Mouse (Mus musculus) embryonic facial prominence, embryonic 14.5 days (tissue): ENCODE measurements around the gene Tsr1. TPM values are rescaled to one million over a fixed set of nuclear protein-coding genes. Genes with fewer than 3 reads are reported as not detected.

ENCODE experiments used
- ATAC-seq: fragments of 200-750 bp; cut with Nextera tagmentation; 2 replicates; pipeline ENCODE4 v1.8.0; 2017; ENCODE audit warnings: low read depth, moderate number of reproducible peaks, moderate TSS enrichment
- DNase-seq: peaks from one replicate; pipeline ENCODE4 v3.0.0-alpha.2; 2015; ENCODE audit warnings: low spot score
- H3K27ac ChIP-seq: fragments of 300-500 bp; sonication (generic); replicated peaks from 2 replicates; pipeline ENCODE4 v1.5.1; 2014; ENCODE audit warnings: low read depth, mild to moderate bottlenecking, low read length, moderate library complexity
- H3K27me3 ChIP-seq: fragments of 300-500 bp; sonication (generic); replicated peaks from 2 replicates; pipeline ENCODE4 v1.6.1; 2014; ENCODE audit warnings: low read length; ENCODE audit not compliant: control insufficient read depth, insufficient read depth
- H3K36me3 ChIP-seq: fragments of 300-500 bp; sonication (generic); 2 replicates; pipeline ENCODE4 v1.6.1; 2014; ENCODE audit warnings: low read length, mixed read lengths; ENCODE audit not compliant: control insufficient read depth, insufficient read depth
- H3K4me1 ChIP-seq: fragments of 300-500 bp; sonication (generic); 2 replicates; pipeline ENCODE4 v1.6.1; 2014; ENCODE audit warnings: antibody characterized with exemption, low read length; ENCODE audit not compliant: control insufficient read depth, insufficient read depth
- H3K4me2 ChIP-seq: fragments of 300-500 bp; sonication (generic); 2 replicates; pipeline ENCODE4 v1.6.1; 2014; ENCODE audit warnings: low read depth, mild to moderate bottlenecking, low read length, moderate library complexity, mixed read lengths
- H3K4me3 ChIP-seq: fragments of 300-500 bp; sonication (generic); 2 replicates; pipeline ENCODE4 v1.5.1; 2014; ENCODE audit warnings: low read depth, mild to moderate bottlenecking, low read length
- H3K9ac ChIP-seq: fragments of 300-500 bp; sonication (generic); 2 replicates; pipeline ENCODE4 v1.6.1; 2014; ENCODE audit warnings: low read depth, mild to moderate bottlenecking, low read length, moderate library complexity, mixed read lengths
- H3K9me3 ChIP-seq: fragments of 300-500 bp; sonication (generic); 2 replicates; pipeline ENCODE4 v1.6.1; 2016; ENCODE audit warnings: low read length; ENCODE audit not compliant: control insufficient read depth
- WGBS: fragments of 180-500 bp; shearing (Covaris S2); extraction: QIAGEN DNeasy Blood & Tissue Kit; methylation state at CpG from one replicate; pipeline ENCODE4 v1.1.7; 2014; 5-methylcytosine and 5-hydroxymethylcytosine counted together
- microRNA-seq: library from miRNA; unstranded; fragments of <30 nt; microRNA quantifications from one replicate; pipeline ENCODE4, GENCODE M21; 2016; ENCODE audit warnings: borderline number of aligned reads
- polyA plus RNA-seq: library from polyadenylated mRNA; unstranded; fragments of >200 nt; fragmentation: Nextera tagmentation; extraction: Ambion mirVana; gene quantifications from 2 replicates; pipeline ENCODE4 v1.2.1, GENCODE M21; 2014

Gene Tsr1
- polyA plus RNA-seq, 1 experiment from 2014 or later: 49.5 TPM

GRCm38 (mm10) chr11:74927236-74927725, 29.4 kb downstream of the Tsr1 start:
- Histone ChIP-seq H3K9me3 (no peaks in the 10 kb centered on the region), H3K27me3 (no peaks in the 10 kb centered on the region), H3K27ac (no peak overlapping the region), H3K9ac (peak overlapping the region; percentile 95; the same call in 1 of the 2 replicates), H3K4me2 (0 out of 2 replicates have a peak overlapping the region, but pooled peaks have one; percentile 74), H3K4me1 (peaks cover 17% of the 10 kb centered on the region), H3K36me3 (peaks cover 23% of the 10 kb centered on the region), H3K4me3 (no peak overlapping the region)
- WGBS: 88% methylated on average over 2 of the region's 2 CpGs
- no peak for DNase-seq
- no peak for ATAC-seq

DNA sequence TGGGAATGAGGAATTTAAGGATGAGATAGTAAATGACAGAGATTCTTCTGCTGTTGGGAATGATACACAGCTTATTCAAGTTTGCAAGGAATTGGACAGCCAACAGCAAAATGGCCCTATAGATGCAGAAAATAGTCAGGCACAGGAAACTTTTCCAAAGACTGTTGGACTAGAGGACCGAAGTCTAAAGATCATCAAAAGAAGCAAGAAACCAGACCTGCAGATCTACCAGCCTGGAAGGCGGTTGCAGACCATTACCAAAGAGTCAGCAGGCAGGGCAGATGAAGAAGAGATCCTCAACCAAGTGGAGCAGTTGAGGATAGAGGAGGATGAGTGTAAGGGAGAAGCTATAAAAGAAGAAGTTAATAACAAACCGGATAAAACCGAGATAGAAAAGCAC, 31.2 kb downstream of the Tsr1 start:
- Histone ChIP-seq H3K9me3 (no peaks in the 10 kb centered on the region), H3K27me3 (no peaks in the 10 kb centered on the region), H3K27ac (no peak overlapping the region), H3K4me3 (no peak overlapping the region), H3K4me2 (no peak overlapping the region), H3K9ac (no peak overlapping the region), H3K36me3 (peaks cover 41% of the 10 kb centered on the region), H3K4me1 (peaks cover 17% of the 10 kb centered on the region)
- DNase-seq (no peak), ATAC-seq (no peak)
- 89% methylated on average over 4 of the region's 4 CpGs for WGBS

- no peak for DNase-seq
- H3K36me3 ChIP-seq: peaks cover 51% of the 10 kb centered on the region
Observed at GRCm38 (mm10) chr11:74930391-74930790, 32.5 kb downstream of the Tsr1 start.

GRCm38 (mm10) chr11:74946348-74946747, 48.5 kb downstream of the Tsr1 start:
- no peak for ATAC-seq
- DNase-seq: peak; percentile 75

More at GRCm38 (mm10) chr11:74930391-74930790, 32.5 kb downstream of the Tsr1 start:
- H3K4me2 ChIP-seq: no peak overlapping the region
- no peak overlapping the region for H3K4me3 ChIP-seq
- H3K9ac ChIP-seq: no peak overlapping the region
- no peak overlapping the region for H3K27ac ChIP-seq
- 95% methylated on average over 7 of the region's 7 CpGs for WGBS
- peaks cover 10% of the 10 kb centered on the region for H3K4me1 ChIP-seq
- no peaks in the 10 kb centered on the region for H3K9me3 ChIP-seq
- H3K27me3 ChIP-seq: no peaks in the 10 kb centered on the region
- no peak for ATAC-seq

GRCm38 (mm10) chr11:74954901-74955300, 57.0 kb downstream of the Tsr1 start:
- Histone ChIP-seq H3K4me2 (no peak overlapping the region), H3K9ac (no peak overlapping the region), H3K4me1 (no peaks in the 10 kb centered on the region), H3K27me3 (no peaks in the 10 kb centered on the region), H3K36me3 (peaks cover 34% of the 10 kb centered on the region), H3K27ac (no peak overlapping the region), H3K4me3 (no peak overlapping the region), H3K9me3 (no peaks in the 10 kb centered on the region)
- ATAC-seq (no peak), DNase-seq (peak; percentile 4)

More at GRCm38 (mm10) chr11:74946348-74946747, 48.5 kb downstream of the Tsr1 start:
- Histone ChIP-seq H3K4me3 (no peak overlapping the region), H3K27me3 (no peaks in the 10 kb centered on the region), H3K4me2 (no peak overlapping the region), H3K9me3 (no peaks in the 10 kb centered on the region), H3K36me3 (peaks cover 65% of the 10 kb centered on the region), H3K4me1 (no peaks in the 10 kb centered on the region), H3K27ac (no peak overlapping the region), H3K9ac (no peak overlapping the region)
- WGBS: 76% methylated on average over 3 of the region's 3 CpGs

DNA sequence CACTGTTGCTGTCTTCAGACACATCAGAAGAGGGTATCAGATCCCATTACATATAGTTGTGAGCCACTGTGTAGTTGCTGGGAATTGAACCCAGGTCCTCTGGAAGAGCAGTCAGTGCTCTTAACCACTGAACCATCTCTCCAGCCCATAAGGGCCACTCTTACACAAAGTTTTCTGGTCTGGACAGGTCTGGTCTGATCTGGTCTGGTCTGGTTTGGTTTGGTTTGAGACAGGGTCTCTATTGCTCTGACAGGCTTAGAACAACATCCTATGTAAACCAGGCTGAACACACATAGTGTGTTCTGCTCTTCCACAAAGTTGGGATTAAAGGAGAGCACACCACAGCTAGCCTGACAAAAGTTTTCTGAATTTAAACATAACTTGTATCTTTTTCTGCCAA, 58.1 kb downstream of the Tsr1 start:
- Histone ChIP-seq H3K9me3 (no peaks in the 10 kb centered on the region), H3K4me2 (no peak overlapping the region), H3K4me1 (no peaks in the 10 kb centered on the region), H3K36me3 (peaks cover 27% of the 10 kb centered on the region), H3K27ac (no peak overlapping the region), H3K27me3 (no peaks in the 10 kb centered on the region), H3K9ac (no peak overlapping the region), H3K4me3 (no peak overlapping the region)
- DNase-seq (no peak), ATAC-seq (no peak)

DNA sequence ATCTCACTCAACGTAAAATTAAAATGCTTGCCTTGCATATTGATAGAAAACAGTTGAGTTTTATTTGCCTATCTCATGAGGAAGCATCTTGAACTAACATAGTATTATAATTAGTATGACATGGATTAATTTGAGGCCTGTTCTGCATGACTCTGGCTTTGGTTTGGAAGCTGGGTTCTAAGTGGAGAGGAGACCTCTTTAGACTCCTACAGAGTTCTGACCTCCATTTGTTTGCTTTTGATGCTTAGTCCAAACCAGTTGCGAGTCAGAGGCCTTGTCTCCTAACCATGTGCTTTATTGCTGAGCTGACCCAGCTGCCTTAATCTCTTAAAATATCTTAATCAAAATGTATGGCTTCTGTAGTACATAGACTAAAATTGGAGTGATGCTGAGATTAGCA, 59.7 kb downstream of the Tsr1 start:
- Histone ChIP-seq H3K9ac (no peak overlapping the region), H3K27ac (no peak overlapping the region), H3K27me3 (no peaks in the 10 kb centered on the region), H3K4me2 (no peak overlapping the region), H3K4me3 (no peak overlapping the region), H3K9me3 (no peaks in the 10 kb centered on the region), H3K4me1 (no peaks in the 10 kb centered on the region), H3K36me3 (peaks cover 19% of the 10 kb centered on the region)
- no peak for ATAC-seq
- no peak for DNase-seq
- WGBS: 92% methylated on average over 2 of the region's 2 CpGs

Small RNAs within 50 kb of the gene (microRNA-seq; reads per million reads assigned to microRNA genes)
- not detected for gene Mir6926

Other genes with a start within 250 kb of the Tsr1 start
- 24.4 and 25.2 TPM in 2 replicates for gene Cluh, start 248.6 kb upstream of the Tsr1 start, polyA plus RNA-seq
- 67.6 and 68.3 TPM in 2 replicates for gene Pafah1b1, start 173.4 kb upstream of the Tsr1 start, polyA plus RNA-seq
- 28.4 and 32.0 TPM in 2 replicates for gene Mettl16, start 127.2 kb upstream of the Tsr1 start, polyA plus RNA-seq
- 4.8 and 5.8 TPM in 2 replicates for gene Mnt, start 67.2 kb upstream of the Tsr1 start, polyA plus RNA-seq
- gene Sgsm2, start 1.0 kb upstream of the Tsr1 start, polyA plus RNA-seq: 4.9 and 6.2 TPM in 2 replicates
- 12.8 and 13.6 TPM in 2 replicates for gene Smg6, start 27.8 kb downstream of the Tsr1 start, polyA plus RNA-seq
- 30.4 and 36.3 TPM in 2 replicates for gene Srr, start 27.9 kb downstream of the Tsr1 start, polyA plus RNA-seq